Mouse (Mus musculus) layer of hippocampus, postnatal 10 days (tissue): ENCODE data around the gene Nrxn2. TPM values are rescaled to one million over a fixed set of nuclear protein-coding genes. Genes with fewer than 3 reads are reported as not detected.

Experiments
- DNase-seq, 2 experiments: peaks; one replicate each; pipeline ENCODE4 v3.0.0; 2021; ENCODE audit warnings: low spot score in 2 of 2
- total RNA-seq, 2 experiments: library from RNA; stranded (reverse); gene quantifications; 2 replicates each; pipeline ENCODE4 v1.2.3; 2021

Gene Nrxn2
- total RNA-seq, 2 experiments from 2014 or later = 683 to 691 TPM

GRCm38 (mm10) chr19:6416124-6416770 is 2.3 kb upstream of the Nrxn2 start:
- peak in 1 of 2 experiments; percentile 71 for DNase-seq

- no peak for DNase-seq
These were observed 1.4 kb upstream of the Nrxn2 start for GRCm38 (mm10) chr19:6416894-6417761.

GRCm38 (mm10) chr19:6418984-6419692 is 607 bp downstream of the Nrxn2 start:
- DNase-seq = no peak

GRCm38 (mm10) chr19:6419805-6420310 is 1.3 kb downstream of the Nrxn2 start:
- no peak for DNase-seq

- no peak for DNase-seq
These were observed 2.1 kb downstream of the Nrxn2 start for GRCm38 (mm10) chr19:6420481-6421210.

- DNase-seq = no peak
These were observed 2.7 kb downstream of the Nrxn2 start for GRCm38 (mm10) chr19:6421211-6421590.

- no peak for DNase-seq
These were observed 3.5 kb downstream of the Nrxn2 start for GRCm38 (mm10) chr19:6422014-6422413.

GRCm38 (mm10) chr19:6423241-6423640 is 4.7 kb downstream of the Nrxn2 start:
- no peak for DNase-seq

- DNase-seq = no peak
These were observed 5.8 kb downstream of the Nrxn2 start for GRCm38 (mm10) chr19:6424137-6424881.

GRCm38 (mm10) chr19:6425595-6425994 is 7.1 kb downstream of the Nrxn2 start:
- no peak for DNase-seq

- DNase-seq = no peak
These were observed 8.4 kb downstream of the Nrxn2 start for GRCm38 (mm10) chr19:6426703-6427500.

GRCm38 (mm10) chr19:6427653-6428434 is 9.3 kb downstream of the Nrxn2 start:
- DNase-seq = peak in 1 of 2 experiments; percentile 56

- DNase-seq = peak in 1 of 2 experiments; percentile 51
These were observed 10.1 kb downstream of the Nrxn2 start for GRCm38 (mm10) chr19:6428501-6429200.

- no peak for DNase-seq
These were observed 24.5 kb downstream of the Nrxn2 start for GRCm38 (mm10) chr19:6443016-6443415.

- peak; percentile 55 to 64 for DNase-seq
These were observed 27.4 kb downstream of the Nrxn2 start for GRCm38 (mm10) chr19:6445761-6446423.

GRCm38 (mm10) chr19:6446736-6447437 is 28.4 kb downstream of the Nrxn2 start:
- peak; percentile 58 to 62 for DNase-seq

- no peak for DNase-seq
These were observed 30.2 kb downstream of the Nrxn2 start for GRCm38 (mm10) chr19:6448752-6449151.
